Mouse (Mus musculus) liver, embryonic 11.5 days (tissue): ENCODE data around the gene Scamp1. TPM values are rescaled to one million over a fixed set of nuclear protein-coding genes. Genes with fewer than 3 reads are reported as not detected.

ENCODE experiments used
- ATAC-seq: fragments of 200-750 bp; cut with Nextera tagmentation; replicated peaks from 2 replicates; pipeline ENCODE4 v1.8.0; 2017; ENCODE audit warnings: moderate number of reproducible peaks, mild to moderate bottlenecking, moderate TSS enrichment, moderate library complexity; ENCODE audit not compliant: low FRiP score
- DNase-seq: peaks from one replicate; pipeline ENCODE4 v3.0.0-alpha.2; 2017; ENCODE audit warnings: low spot score
- H3K27ac ChIP-seq: fragments of 300-500 bp; sonication (generic); 2 replicates; pipeline ENCODE4 v1.5.1; 2014; ENCODE audit warnings: mild to moderate bottlenecking, low read depth, low read length, control low read depth
- H3K27me3 ChIP-seq: fragments of 300-500 bp; sonication (generic); replicated peaks from 2 replicates; pipeline ENCODE4 v1.6.1; 2014; ENCODE audit warnings: low read length, mixed read lengths; ENCODE audit not compliant: control insufficient read depth, insufficient read depth
- H3K36me3 ChIP-seq: fragments of 300-500 bp; sonication (generic); 2 replicates; pipeline ENCODE4 v1.6.1; 2014; ENCODE audit warnings: mild to moderate bottlenecking, low read length, moderate library complexity, mixed read lengths; ENCODE audit not compliant: control insufficient read depth, insufficient read depth
- H3K4me1 ChIP-seq: fragments of 300-500 bp; sonication (generic); replicated peaks from 2 replicates; pipeline ENCODE4 v1.6.1; 2014; ENCODE audit warnings: low read length, mixed read lengths; ENCODE audit not compliant: control insufficient read depth, insufficient read depth
- H3K4me2 ChIP-seq: fragments of 300-500 bp; sonication (generic); 2 replicates; pipeline ENCODE4 v1.6.1; 2014; ENCODE audit warnings: mild to moderate bottlenecking, control low read depth, moderate library complexity
- H3K4me3 ChIP-seq: fragments of 300-500 bp; sonication (generic); 2 replicates; pipeline ENCODE4 v1.5.1; 2014; ENCODE audit warnings: low read depth, low read length, control low read depth
- H3K9ac ChIP-seq: fragments of 300-500 bp; sonication (generic); 2 replicates; pipeline ENCODE4 v1.6.1; 2014; ENCODE audit warnings: low read depth, low read length, control low read depth
- H3K9me3 ChIP-seq: fragments of 300-500 bp; sonication (generic); 2 replicates; pipeline ENCODE4 v1.6.1; 2016; ENCODE audit warnings: low read length, inconsistent platforms, mixed read lengths; ENCODE audit not compliant: control insufficient read depth
- WGBS: fragments of 180-500 bp; shearing (Covaris S2); extraction: QIAGEN DNeasy Blood & Tissue Kit; methylation state at CpG from one replicate; pipeline ENCODE4 v1.1.7; 2014; 5-methylcytosine and 5-hydroxymethylcytosine counted together
- polyA plus RNA-seq: library from polyadenylated mRNA; unstranded; fragments of >200 nt; fragmentation: Nextera tagmentation; extraction: Ambion mirVana; gene quantifications from 2 replicates; pipeline ENCODE4 v1.2.1, GENCODE M21; 2014

Scamp1 gene
- polyA plus RNA-seq, 1 experiment from 2014 or later: 16.7 TPM

- peak overlapping the region; percentile 60 for H3K9ac ChIP-seq
- no peaks in the 10 kb centered on the region for H3K27me3 ChIP-seq
- no peaks in the 10 kb centered on the region for H3K9me3 ChIP-seq
- peak overlapping the region; percentile 54 for H3K4me3 ChIP-seq
- peak; percentile 64 for DNase-seq
- no peaks in the 10 kb centered on the region; the same call in 1 of the 2 replicates for H3K36me3 ChIP-seq
- ATAC-seq: peak; percentile 74
- WGBS: 2% methylated on average over 48 of the region's 55 CpGs
- H3K4me1 ChIP-seq: peaks cover 21% of the 10 kb centered on the region
- H3K27ac ChIP-seq: no peak overlapping the region
- peak overlapping the region; percentile 92 for H3K4me2 ChIP-seq
These were observed 111.8 kb downstream of the Scamp1 start for GRCm38 (mm10) chr13:94173633-94174576.

- DNase-seq (no peak), ATAC-seq (no peak)
- no peaks in the 10 kb centered on the region for H3K27me3 ChIP-seq
- H3K36me3 ChIP-seq: no peaks in the 10 kb centered on the region
- H3K9me3 ChIP-seq: no peaks in the 10 kb centered on the region
- 81% methylated on average over 15 of the region's 15 CpGs for WGBS
- peaks cover 21% of the 10 kb centered on the region for H3K4me1 ChIP-seq
- no peak overlapping the region for H3K9ac ChIP-seq
- no peak overlapping the region for H3K4me3 ChIP-seq
- no peak overlapping the region for H3K27ac ChIP-seq
- no peak overlapping the region for H3K4me2 ChIP-seq
These were observed 112.9 kb downstream of the Scamp1 start for GRCm38 (mm10) chr13:94172533-94173310.

- Histone ChIP-seq H3K4me2 (no peak overlapping the region), H3K9me3 (no peaks in the 10 kb centered on the region), H3K36me3 (no peaks in the 10 kb centered on the region), H3K27ac (no peak overlapping the region), H3K9ac (no peak overlapping the region), H3K4me3 (no peak overlapping the region), H3K4me1 (peaks cover 21% of the 10 kb centered on the region), H3K27me3 (no peaks in the 10 kb centered on the region)
- WGBS: 52% methylated on average over 5 of the region's 5 CpGs
- DNase-seq (no peak), ATAC-seq (no peak)
These were observed 114.0 kb downstream of the Scamp1 start for GRCm38 (mm10) chr13:94171612-94172011.

GRCm38 (mm10) chr13:94169325-94169916 is 116.2 kb downstream of the Scamp1 start:
- ATAC-seq: no peak
- 53% methylated on average over 6 of the region's 6 CpGs for WGBS

GRCm38 (mm10) chr13:94168319-94168718 is 117.3 kb downstream of the Scamp1 start:
- Histone ChIP-seq H3K36me3 (no peaks in the 10 kb centered on the region), H3K4me3 (no peak overlapping the region), H3K9ac (no peak overlapping the region), H3K9me3 (no peaks in the 10 kb centered on the region), H3K4me1 (0 out of 2 replicates have a peak, but pooled peaks cover 3% of the 10 kb centered on the region), H3K27ac (no peak overlapping the region), H3K27me3 (no peaks in the 10 kb centered on the region), H3K4me2 (no peak overlapping the region)
- 76% methylated on average over 5 of the region's 5 CpGs for WGBS
- no peak for DNase-seq
- no peak for ATAC-seq

More at GRCm38 (mm10) chr13:94169325-94169916, 116.2 kb downstream of the Scamp1 start:
- DNase-seq: no peak
- H3K9ac ChIP-seq: no peak overlapping the region
- H3K4me1 ChIP-seq: peaks cover 12% of the 10 kb centered on the region
- no peak overlapping the region for H3K4me2 ChIP-seq
- H3K4me3 ChIP-seq: no peak overlapping the region
- H3K36me3 ChIP-seq: no peaks in the 10 kb centered on the region
- no peak overlapping the region for H3K27ac ChIP-seq
- H3K9me3 ChIP-seq: no peaks in the 10 kb centered on the region
- no peaks in the 10 kb centered on the region for H3K27me3 ChIP-seq

GRCm38 (mm10) chr13:94164501-94164900 is 121.2 kb downstream of the Scamp1 start:
- WGBS: 73% methylated on average over 6 of the region's 6 CpGs

GRCm38 (mm10) chr13:94159478-94160220 is 126.0 kb downstream of the Scamp1 start:
- H3K36me3 ChIP-seq: no peaks in the 10 kb centered on the region
- no peak overlapping the region for H3K4me3 ChIP-seq
- H3K9me3 ChIP-seq: no peaks in the 10 kb centered on the region
- no peak for DNase-seq
- no peak overlapping the region for H3K27ac ChIP-seq
- H3K9ac ChIP-seq: no peak overlapping the region
- 76% methylated on average over 7 of the region's 7 CpGs for WGBS
- H3K4me2 ChIP-seq: no peak overlapping the region
- H3K4me1 ChIP-seq: 0 out of 2 replicates have a peak, but pooled peaks cover 4% of the 10 kb centered on the region
- H3K27me3 ChIP-seq: no peaks in the 10 kb centered on the region
- ATAC-seq: no peak

More at GRCm38 (mm10) chr13:94164501-94164900, 121.2 kb downstream of the Scamp1 start:
- no peaks in the 10 kb centered on the region for H3K36me3 ChIP-seq
- H3K4me2 ChIP-seq: no peak overlapping the region
- H3K27ac ChIP-seq: no peak overlapping the region
- no peaks in the 10 kb centered on the region for H3K27me3 ChIP-seq
- no peak for DNase-seq
- no peak for ATAC-seq
- H3K9ac ChIP-seq: no peak overlapping the region
- H3K9me3 ChIP-seq: no peaks in the 10 kb centered on the region
- H3K4me1 ChIP-seq: 0 out of 2 replicates have a peak, but pooled peaks cover 4% of the 10 kb centered on the region
- H3K4me3 ChIP-seq: no peak overlapping the region
